Mouse (Mus musculus): ENCODE results near the gene Rapsn. TPM values are rescaled to one million over a fixed set of nuclear protein-coding genes. Genes with fewer than 3 reads are reported as not detected.
"Not testable (repeated sequence)": the region's sequence is repeated elsewhere in the genome, so short reads cannot be mapped to it uniquely, and the experiment has no call there.

Gene Rapsn
- total RNA-seq (2021) = under 1 TPM; 0.35 to 0.43 TPM
- long read RNA-seq, experiment 1, partial matches to known transcripts = 0 of 2 reads
- long read RNA-seq, experiment 1, other reads (novel, unspliced or antisense) = 1 of 2 reads
- long read RNA-seq, experiment 2, partial matches to known transcripts = 1 of 2 reads
- long read RNA-seq, experiment 2, other reads (novel, unspliced or antisense) = 0 of 2 reads

DNA sequence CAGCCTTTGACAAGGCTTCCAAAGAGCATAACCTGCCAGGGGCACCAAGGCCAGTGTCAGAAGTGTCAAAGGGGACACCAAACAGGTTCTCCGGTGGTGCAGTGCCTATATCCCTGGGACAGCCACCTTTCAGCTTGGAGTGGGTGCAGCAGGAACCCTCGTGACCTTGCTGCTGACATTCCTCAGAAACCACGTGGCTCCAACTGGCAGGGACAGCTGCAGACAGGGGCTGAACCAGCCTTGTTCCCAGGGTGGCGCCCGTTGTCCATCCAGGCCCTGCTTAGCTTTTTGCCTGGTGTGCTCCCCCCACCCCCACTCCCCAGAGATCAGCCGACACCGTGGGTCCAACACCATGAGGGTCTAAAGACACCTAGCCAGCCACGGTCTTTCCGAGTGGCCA is at the start of gene Rapsn:
TSS of gene Rapsn (plus strand) at position 236 of the 400 bp plus-strand sequence.
- DNase-seq (ENCODE audit: low spot score in 2 of 2) = no peak

GRCm38 (mm10) chr2:90986055-90986454 is 49.4 kb upstream of the Rapsn start:
- no peak for DNase-seq (ENCODE audit: low spot score in 2 of 2)

DNA sequence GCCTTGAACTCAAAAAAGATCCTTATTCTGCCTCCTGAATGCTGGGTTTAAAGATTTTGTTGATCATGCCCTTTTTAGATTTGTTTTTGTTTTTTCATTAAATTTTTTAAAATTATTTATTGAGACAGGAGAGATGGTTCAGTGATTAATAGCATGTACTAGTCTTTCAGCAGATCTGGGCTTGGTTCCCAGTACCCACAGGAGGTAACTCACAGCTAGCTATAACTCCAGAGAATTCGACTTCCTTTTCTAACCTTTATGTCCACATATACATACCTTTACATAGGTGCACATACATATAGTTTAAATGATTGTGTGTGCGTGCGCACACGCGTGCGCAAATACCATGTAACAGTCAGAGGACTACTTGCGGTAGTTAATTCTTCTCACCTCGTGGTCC is 26.9 kb upstream of the Rapsn start:
- DNase-seq (ENCODE audit: low spot score in 2 of 2) = no peak

- DNase-seq (ENCODE audit: low spot score in 2 of 2) = no peak
Observed at GRCm38 (mm10) chr2:91013881-91014280, 21.5 kb upstream of the Rapsn start.

DNA sequence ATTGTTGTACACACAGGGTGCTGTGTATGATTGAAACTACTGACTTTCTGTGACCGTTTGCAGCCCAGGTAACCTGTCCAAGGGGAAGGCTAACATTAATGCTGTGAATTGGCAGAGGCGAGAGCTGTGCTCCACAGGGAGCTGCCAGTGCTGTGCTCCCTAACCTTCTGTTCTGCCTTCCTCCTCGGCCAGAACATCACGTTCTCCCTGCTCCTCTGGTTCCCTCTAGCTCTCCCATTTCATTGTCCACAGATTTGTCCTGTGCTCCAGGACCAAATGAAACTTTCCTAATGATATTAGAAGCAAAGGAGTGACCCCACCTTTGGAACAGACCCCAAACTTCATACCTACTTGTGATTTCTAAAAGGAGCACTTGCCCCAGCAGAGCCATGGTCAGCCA is 20.0 kb upstream of the Rapsn start:
- DNase-seq (ENCODE audit: low spot score in 2 of 2) = no peak

DNA sequence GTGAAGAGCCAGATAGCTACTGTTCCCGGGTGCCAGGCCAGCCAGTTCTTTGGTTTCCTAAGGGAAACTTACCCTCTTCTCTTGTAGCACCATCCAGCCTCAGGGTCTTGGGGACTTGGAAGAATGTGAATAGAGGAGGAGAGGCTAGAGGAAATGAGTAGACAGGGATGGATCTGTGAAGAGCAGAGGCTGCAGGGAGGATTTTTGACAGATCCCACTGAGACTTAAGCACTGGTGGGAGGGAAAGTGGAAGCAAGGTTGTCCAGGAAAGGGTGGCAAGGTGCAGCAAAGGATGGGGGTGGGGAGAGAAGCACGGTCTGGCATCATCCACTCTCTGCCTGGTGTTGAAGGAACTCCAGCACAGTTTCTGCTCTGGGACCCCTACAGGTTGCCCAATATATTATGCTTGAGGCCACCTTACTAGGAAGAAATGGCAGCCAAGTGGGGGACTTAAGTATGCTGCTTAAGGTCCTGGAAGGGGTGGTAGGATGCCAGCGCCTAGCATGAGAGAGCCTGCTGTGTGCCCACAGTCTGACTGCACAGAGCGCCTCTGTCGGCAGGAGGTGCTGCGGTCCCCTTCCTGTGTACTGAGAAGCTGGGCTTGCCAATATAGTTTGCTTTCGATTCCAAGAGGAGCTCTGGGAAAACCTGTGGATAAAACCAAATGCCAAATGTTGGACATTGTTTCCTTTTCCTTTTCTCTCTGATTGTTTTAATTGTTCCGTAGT is 17.2 kb upstream of the Rapsn start:
- peak in 1 of 2 experiments; percentile 42 for DNase-seq (ENCODE audit: low spot score in 2 of 2)

GRCm38 (mm10) chr2:91019911-91020310 is 15.5 kb upstream of the Rapsn start:
- DNase-seq (ENCODE audit: low spot score in 2 of 2) = no peak

DNA sequence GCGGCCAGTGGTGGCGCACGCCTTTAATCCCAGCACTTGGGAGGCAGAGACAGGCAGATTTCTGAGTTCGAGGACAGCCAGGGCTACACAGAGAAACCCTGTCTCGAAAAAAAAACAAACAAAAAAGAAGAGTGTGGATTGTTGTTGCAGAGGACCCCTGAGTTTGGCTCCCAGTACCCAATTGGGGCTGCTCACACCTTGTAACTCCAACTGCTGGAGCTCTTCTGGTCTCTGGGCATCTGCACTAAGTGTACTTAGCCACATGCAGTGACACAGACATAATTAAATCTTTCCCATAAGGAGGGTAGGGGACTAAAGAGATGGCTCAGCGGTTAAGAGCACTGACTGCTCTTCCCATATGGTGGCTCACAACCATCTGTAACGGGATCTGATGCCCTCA is 13.2 kb upstream of the Rapsn start:
- not testable (repeated sequence) for DNase-seq (ENCODE audit: low spot score in 2 of 2)

- no peak for DNase-seq (ENCODE audit: low spot score in 2 of 2)
Observed at GRCm38 (mm10) chr2:91023131-91023530, 12.3 kb upstream of the Rapsn start.

- DNase-seq (ENCODE audit: low spot score in 2 of 2) = no peak
Observed at GRCm38 (mm10) chr2:91023956-91024355, 11.5 kb upstream of the Rapsn start.

- peak in 1 of 2 experiments; percentile 39 for DNase-seq (ENCODE audit: low spot score in 2 of 2)
Observed at GRCm38 (mm10) chr2:91025081-91025516, 10.3 kb upstream of the Rapsn start.

DNA sequence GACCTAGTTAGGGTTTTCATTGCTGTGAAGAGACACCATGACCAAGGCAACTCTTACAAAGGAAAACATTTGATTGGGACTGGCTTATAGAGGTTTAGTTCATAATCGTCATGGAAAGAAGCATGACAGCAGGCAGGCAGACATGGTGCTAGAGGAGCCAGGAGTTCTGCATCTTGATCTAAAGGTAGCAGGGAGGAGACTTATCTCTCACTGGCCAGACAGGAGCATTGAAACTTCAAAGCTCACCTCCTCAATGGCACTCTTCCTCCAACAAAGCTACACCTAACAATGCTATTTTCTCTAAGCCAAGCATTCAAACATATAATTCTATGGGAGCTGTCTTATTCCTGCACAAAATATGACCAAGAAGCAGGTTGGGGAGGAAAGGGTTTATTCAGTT is 8.9 kb upstream of the Rapsn start:
- DNase-seq (ENCODE audit: low spot score in 2 of 2) = no peak

GRCm38 (mm10) chr2:91027391-91028214 is 7.8 kb upstream of the Rapsn start:
- DNase-seq (ENCODE audit: low spot score in 2 of 2) = no peak

- DNase-seq (ENCODE audit: low spot score in 2 of 2) = no peak
Observed at GRCm38 (mm10) chr2:91031216-91031615, 4.2 kb upstream of the Rapsn start.

GRCm38 (mm10) chr2:91033000-91033399 is 2.4 kb upstream of the Rapsn start:
- no peak for DNase-seq (ENCODE audit: low spot score in 2 of 2)

DNA sequence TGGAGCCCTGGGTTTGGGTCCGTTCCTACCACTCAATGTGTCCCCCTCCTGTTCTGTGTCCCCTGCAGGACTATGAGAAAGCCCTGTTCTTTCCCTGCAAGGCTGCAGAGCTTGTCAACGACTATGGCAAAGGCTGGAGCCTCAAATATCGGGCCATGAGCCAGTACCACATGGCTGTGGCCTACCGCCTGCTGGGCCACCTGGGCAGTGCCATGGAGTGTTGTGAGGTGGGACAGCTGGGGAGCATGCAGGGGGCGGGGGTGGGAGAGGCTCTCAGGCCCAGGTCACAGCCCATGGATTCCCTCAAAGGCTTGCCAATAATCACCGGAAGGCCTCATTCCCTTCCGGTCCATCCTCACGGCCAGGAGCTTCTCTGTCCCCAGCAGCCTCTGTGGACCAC is 6.4 kb downstream of the Rapsn start:
- no peak for DNase-seq (ENCODE audit: low spot score in 2 of 2)

DNA sequence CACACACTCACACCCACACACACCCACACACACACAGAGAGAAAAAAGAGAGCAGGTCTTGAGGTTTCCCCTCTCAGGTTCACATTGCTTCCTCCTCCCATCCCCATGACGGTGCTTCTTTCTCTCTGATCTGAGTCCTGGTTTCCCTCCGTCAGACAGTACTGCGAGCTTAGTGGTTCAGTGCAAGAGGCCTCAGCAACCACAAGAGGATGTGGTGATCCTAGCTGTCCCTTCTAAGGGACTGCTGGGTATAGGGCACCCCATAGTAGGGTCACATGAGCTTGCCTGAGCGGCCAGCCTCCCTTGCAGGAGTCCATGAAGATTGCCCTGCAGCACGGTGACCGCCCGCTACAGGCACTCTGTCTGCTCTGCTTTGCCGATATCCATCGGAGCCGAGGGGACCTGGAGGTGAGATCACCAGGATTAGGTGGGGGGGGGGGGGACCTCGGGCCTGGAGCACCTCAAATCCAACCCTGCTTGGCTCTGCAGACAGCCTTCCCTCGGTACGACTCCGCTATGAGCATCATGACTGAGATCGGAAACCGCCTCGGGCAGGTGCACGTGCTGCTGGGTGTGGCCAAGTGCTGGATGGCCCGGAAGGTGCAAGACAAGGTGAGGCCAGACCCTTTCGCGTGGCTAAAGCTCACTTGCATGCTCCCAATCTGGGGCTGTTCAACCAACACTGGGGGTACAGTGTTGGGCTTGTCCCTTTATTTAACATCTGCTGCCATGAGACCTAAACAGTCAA is 7.4 kb downstream of the Rapsn start:
- no peak for DNase-seq (ENCODE audit: low spot score in 2 of 2)

DNA sequence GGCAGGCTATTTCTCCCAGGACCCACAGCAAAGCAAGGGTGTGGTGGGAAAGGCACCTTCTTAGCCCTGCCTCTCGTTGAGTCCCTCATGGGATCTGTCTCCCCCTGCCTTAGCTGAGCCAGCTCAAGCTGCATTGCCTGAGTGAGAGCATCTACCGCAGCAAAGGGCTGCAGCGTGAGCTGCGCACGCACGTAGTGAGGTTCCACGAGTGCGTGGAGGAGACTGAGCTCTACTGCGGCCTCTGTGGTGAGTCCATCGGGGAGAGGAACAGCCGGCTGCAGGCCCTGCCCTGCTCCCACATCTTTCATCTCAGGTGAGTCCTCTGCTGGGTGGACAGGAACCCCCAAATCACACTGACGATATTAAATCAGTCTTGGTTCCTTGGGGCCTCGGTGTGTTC is 9.3 kb downstream of the Rapsn start:
- DNase-seq (ENCODE audit: low spot score in 2 of 2) = no peak

DNA sequence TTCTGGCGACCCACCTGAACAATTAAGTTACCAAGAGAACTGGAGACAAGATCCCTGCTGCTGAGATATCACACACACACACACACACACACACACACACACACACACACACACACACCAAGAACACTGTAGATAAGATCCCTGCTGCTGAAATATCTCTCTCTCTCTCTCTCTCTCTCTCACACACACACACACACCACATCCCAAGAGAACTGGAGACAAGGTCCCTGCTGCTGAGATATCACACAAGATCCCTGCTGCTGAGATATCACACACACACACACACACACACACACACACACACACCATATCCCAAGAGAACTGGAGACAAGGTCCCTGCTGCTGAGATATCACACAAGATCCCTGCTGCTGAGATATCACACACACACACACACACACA is 10.4 kb downstream of the Rapsn start:
- not testable (repeated sequence) for DNase-seq (ENCODE audit: low spot score in 2 of 2)

- DNase-seq (ENCODE audit: low spot score in 2 of 2) = no peak
Observed at GRCm38 (mm10) chr2:91047359-91047758, 11.9 kb downstream of the Rapsn start.

DNA sequence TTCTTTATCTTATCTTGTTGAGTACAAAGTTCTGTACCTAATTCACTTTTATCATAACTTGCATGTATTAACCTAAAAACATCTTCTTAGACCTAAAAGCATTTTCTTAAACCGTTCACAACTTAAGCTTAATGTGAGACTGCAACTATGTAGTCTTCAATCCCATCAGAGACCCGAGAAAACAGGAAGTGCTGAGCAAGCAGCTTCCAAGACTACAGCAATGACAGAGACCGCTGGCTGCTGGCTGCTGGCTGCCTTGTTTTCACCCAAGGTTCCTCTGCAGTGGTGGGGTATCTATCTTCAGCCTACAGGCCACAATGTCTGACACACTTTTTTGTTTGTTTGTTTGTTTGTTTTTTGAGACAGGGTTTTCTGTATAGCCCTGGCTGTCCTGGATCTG is 16.5 kb downstream of the Rapsn start:
- DNase-seq (ENCODE audit: low spot score in 2 of 2) = no peak

Data from layer of hippocampus, postnatal 14 days (tissue).